Mouse (Mus musculus) brain, embryonic 14.5 days (tissue): Measurements from ENCODE around the gene Plekha8.

Experiments used
- CTCF ChIP-seq: fragments of 200-500 bp; IDR thresholded peaks from 2 replicates; pipeline ENCODE4 v1.5.1; 2012; ENCODE audit warnings: inconsistent platforms, mild to moderate bottlenecking, moderate library complexity, borderline replicate concordance; ENCODE audit not compliant: insufficient read depth, insufficient read length; ENCODE audit errors: extremely low read depth
- POLR2A ChIP-seq: fragments of 200-500 bp; IDR thresholded peaks from 2 replicates; pipeline ENCODE4 v1.6.1; 2012; ENCODE audit warnings: mild to moderate bottlenecking, inconsistent platforms, borderline replicate concordance; ENCODE audit not compliant: poor library complexity, insufficient read depth, insufficient read length, severe bottlenecking; ENCODE audit errors: extremely low read depth

GRCm38 (mm10) chr6:54565012-54565411, 29.9 kb upstream of the Plekha8 start:
- TF ChIP-seq CTCF (no peak), POLR2A (no peak)
